Mouse (Mus musculus): ENCODE results near the gene Rab1a.

Rab1a gene

DNA sequence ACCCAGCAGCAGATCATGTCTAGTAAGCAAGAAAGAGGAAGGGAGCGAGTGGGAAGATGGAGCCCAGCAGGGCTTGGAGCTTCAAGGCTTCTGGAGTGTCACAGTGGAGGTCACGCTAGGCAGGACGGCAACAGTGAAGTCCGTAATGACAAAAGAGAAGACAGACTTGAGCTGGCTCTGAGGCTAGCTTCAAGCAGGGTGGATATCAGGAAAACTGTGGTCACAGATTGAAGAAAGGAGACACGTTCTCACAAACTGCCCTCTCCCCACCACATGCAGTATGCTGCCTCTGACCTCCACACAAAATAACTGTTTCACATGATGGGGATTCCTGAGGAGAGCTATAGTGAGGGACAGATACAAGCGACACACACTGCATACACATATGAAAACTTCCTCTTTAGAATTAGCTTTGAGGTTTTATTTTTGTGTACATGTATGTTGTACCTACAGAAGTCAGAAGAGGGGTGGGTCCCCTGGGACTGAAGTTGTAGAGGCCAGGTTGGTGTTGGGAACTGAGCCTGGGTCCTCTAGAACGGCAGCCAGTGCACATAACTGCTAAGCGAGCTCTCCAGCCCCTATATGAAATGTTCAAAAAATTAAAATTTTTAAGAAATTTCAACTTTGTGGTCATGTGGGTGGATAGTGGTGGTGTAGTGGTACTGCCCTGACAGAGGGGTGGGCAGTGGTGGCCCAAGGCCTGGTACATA lies 46.1 kb downstream of the Rab1a start:
- DNase-seq (ENCODE audit: low read depth, low spot score), result no peak

GRCm38 (mm10) chr11:20248277-20248676 lies 47.0 kb downstream of the Rab1a start:
- DNase-seq (ENCODE audit: low read depth, low spot score), result peak; percentile 78

DNA sequence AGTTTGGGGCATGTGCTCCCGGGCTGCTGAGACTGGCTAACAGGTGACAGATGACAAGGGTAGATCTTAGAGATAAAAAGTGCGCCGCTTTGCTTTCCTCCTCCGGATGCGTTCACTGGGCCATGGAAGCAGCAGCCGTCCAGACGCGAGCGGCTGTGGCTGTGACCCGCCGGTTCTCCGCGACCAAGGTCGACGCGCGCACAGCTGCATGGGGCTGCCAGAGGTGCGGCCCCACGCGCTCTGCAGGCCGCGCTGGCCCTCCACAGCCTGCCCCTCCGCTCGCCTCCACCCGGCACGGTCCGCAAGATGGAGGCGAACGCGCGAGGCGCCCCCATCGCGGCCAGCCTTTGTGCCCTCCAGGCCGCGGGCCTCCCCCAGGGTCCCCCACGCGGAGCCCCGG lies 47.6 kb downstream of the Rab1a start:
- peak; percentile 76 for DNase-seq (ENCODE audit: low read depth, low spot score)

DNA sequence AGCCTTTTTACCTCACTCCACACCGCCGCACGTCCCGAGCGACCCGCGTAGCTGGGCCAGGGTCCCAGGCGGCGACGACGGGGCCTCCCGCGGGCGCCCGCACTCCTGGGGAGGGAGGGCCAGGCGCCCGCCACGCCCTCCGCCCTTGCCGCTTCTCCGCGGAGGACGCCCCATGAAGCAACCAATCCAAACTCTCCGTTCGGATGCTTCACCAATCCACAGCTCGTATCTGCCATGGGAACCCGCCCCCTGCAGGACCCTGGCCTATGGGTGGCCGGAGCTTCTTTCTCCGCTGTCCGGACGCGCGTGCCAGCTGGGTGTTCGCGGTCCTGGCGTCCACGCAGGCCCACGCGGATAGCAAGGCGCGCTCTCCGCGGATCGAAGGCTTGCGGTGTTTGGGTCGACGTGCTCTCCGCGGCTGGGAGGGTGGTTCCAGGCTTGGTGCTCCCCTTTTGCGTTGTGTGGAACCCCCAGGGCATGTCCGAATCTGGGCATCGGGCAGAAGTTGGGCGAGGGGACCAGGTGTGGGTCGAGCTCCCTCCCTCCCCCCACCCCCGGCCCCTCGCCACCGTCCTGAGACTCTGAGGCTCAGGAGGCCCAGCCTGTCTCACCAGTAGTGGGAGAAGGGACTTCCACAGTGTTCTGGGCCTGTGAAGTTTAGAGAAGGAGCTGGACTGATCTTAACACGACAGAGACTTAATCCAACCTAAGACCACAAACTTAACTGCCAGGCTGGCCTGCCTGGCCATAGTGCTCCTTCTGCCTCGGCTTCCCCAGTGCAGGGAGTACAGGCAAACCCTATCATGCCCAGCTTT lies 48.3 kb downstream of the Rab1a start, which contains the start of gene Cep68:
Gene Cep68 (minus strand): TSS at position 134 of the 815 bp plus-strand sequence.
- DNase-seq (ENCODE audit: low read depth, low spot score), result peak; percentile 95

DNA sequence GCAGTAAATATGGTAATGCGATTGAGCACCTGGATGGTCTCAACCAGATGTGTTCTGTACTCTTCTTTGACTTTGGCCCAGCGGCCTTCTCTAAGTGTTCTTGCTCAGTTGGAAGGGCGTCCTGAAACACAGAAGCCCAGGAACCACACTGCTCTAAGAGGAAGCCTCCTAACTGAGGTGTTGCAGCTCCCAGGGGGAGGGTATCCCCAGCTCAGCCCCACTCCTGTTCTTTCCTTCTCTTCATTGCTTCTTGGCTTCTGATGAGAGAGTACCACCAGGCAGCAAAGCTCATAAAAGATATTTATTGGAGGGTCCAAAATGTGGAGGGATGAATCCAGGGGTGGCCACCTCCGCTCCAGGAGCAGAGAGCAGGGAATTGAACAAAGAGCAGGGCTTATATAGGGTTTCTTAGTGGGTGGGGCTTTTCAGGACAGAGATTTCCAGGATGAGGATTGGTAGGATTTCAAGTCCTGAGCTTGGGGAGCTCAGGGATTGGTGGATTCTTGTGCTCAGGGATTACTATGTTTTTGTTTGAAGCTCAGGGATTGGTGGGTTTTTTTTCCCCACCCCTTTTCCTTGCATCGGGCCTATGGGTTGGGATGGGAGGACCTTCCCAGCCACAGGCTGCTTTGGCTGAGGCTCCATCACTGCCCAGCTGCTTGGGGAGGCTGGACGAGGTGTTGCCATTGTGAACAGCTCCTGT lies 49.4 kb downstream of the Rab1a start:
- no peak for DNase-seq (ENCODE audit: low read depth, low spot score)

DNA sequence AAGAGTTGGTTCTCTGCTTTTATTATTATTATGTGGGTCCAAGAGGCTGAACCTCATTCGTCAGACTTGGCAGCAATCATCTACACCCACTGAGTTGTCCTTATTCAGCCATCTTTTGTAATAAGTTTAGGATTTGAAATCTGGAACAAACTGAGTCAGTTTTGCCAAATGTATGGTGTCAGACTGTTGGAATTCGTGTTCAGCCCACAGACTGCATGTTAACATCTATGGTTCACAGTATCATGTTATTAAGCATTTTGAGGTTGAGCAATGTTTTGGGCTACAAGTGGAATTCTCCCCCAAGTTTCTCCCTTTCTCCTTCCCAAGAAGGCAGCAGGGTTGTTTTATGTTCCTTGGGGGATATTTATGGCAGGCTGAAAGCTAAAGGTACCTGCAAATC lies 51.9 kb downstream of the Rab1a start:
- DNase-seq (ENCODE audit: low read depth, low spot score), result no peak

- no peak for DNase-seq (ENCODE audit: low read depth, low spot score)
Measured at GRCm38 (mm10) chr11:20254791-20255190, 53.6 kb downstream of the Rab1a start.

GRCm38 (mm10) chr11:20262628-20263380 lies 61.6 kb downstream of the Rab1a start:
- peak; percentile 45 for DNase-seq (ENCODE audit: low read depth, low spot score)

DNA sequence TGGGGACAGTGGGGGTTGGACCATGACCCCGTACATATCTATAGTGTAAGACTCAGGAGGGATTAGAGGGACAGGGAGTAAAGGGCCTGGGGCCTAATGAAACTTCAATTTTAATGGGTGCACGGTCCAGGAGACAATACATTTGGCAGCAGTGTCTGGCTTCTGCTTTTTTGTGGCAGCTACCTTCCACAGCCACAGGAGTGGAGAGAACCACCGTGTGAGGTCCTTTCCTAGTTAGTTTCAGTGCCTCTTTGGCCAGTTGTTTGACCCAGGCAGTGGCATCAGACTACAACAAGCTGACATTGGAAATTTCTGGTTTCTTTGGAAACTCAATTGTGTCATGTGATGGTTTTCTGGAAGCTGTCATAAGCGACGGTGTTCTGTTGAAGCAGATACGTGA lies 68.7 kb downstream of the Rab1a start:
- DNase-seq (ENCODE audit: low read depth, low spot score), result no peak

GRCm38 (mm10) chr11:20275974-20276373 lies 74.7 kb downstream of the Rab1a start:
- DNase-seq (ENCODE audit: low read depth, low spot score), result no peak

Data from CD4-positive helper T cell, adult 2 months (primary cell).